Mouse (Mus musculus) megakaryocyte, embryonic 14.5 days (primary cell): ENCODE measurements around the gene Adamts14.

Experiments used
- FLI1 ChIP-seq: IDR thresholded peaks from 2 replicates; pipeline ENCODE4 v1.6.1; 2012; ENCODE audit warnings: low read length, inconsistent platforms, mixed read lengths
- GATA1 ChIP-seq: IDR thresholded peaks from 3 replicates; pipeline ENCODE4 v1.6.1; 2012; ENCODE audit warnings: mixed read lengths, low read length, inconsistent platforms, borderline replicate concordance

DNA sequence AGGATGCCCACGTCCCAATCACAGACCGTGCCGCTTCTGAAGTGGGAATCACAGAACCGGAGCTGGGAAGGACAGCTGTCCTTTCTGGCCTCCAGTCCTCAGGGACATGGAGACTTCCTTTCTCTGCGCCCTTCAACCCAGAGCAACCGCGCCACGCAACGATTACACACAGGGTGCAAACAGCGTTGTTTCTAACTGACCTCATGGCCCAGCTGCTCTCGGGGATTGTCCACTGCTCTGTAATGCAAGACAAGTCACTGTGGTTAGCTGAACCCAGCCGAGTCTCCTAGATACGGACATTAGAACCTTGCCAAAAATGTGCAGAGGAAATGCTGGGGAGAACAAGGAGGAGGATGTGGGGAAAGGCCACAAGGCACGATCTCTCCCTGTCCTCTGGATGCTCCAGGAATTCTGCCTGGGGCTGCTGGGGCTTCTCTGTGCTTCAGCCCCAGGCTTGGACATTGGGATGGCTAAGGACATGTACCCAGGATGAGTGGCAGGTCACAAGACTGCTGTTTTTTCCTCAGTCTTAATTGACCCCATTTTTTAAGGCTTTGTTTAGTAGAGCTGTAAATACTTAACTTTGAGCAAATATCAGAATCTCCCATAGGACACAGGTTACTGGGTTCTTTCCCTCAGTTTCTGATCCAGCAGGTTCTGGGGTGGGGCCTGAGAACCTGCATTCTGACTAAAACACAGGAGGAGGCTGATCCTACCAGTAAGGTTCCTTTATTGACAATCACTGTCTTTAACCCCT is 4.9 kb upstream of the Adamts14 start:
- TF ChIP-seq GATA1 (no peak), FLI1 (no peak)
